Mouse (Mus musculus) erythroblast, embryonic 14.5 days (primary cell): ENCODE measurements around the gene C4bp.

ENCODE experiments used
- GATA1 ChIP-seq: IDR thresholded peaks from 2 replicates; pipeline ENCODE4 v1.6.1; 2012; ENCODE audit warnings: low read length, inconsistent platforms, mixed read lengths
- TAL1 ChIP-seq: IDR thresholded peaks from 3 replicates; pipeline ENCODE4 v1.6.1; 2012; ENCODE audit warnings: low read length, inconsistent platforms, mixed read lengths

GRCm38 (mm10) chr1:130710283-130711080 is 49.0 kb upstream of the C4bp start:
- TF ChIP-seq TAL1 (no peak), GATA1 (no peak)
